Mouse (Mus musculus) Patski (cell line): ENCODE data around the gene Rhbdd3. TPM values are rescaled to one million over a fixed set of nuclear protein-coding genes. Genes with fewer than 3 reads are reported as not detected.

Source experiments
- ATAC-seq: fragments of 100-300 bp; one replicate; pipeline ENCODE4 v1.8.0; 2021
- CTCF ChIA-PET: fragments of 350-600 bp; sonication (Branson Sonifier 250); formaldehyde crosslinking; loops from one replicate; lab custom pipeline; 2022; ENCODE audit warnings: inconsistent platforms; lab: Charles Lee
- POLR2A ChIA-PET: fragments of 350-600 bp; sonication (Branson Sonifier 250); formaldehyde crosslinking; loops from one replicate; lab custom pipeline; 2022; ENCODE audit warnings: antibody characterized with exemption, inconsistent platforms; lab: Charles Lee
- DNase-seq: peaks from one replicate; pipeline ENCODE4 v3.0.0-alpha.2; 2011; ENCODE audit warnings: low read depth, low spot score
- H3K27me3 ChIP-seq: fragments of 371-371 bp; one replicate; pipeline ENCODE4 v1.5.1; 2021
- CTCF ChIP-seq: fragments of 100-300 bp; IDR thresholded peaks from one replicate; pipeline ENCODE4 v1.5.1; 2021
- in situ Hi-C: fragments of 300-500 bp; cut with MboI; formaldehyde crosslinking; loops from 3 replicates; pipeline ENCODE4 v1.11.1; 2018; ENCODE audit warnings: low pct_unique_long_range_greater_than_20kb, mixed read lengths
- polyA plus RNA-seq: library from polyadenylated mRNA; unstranded; gene quantifications from one replicate; pipeline ENCODE4 v1.2.3, GENCODE M21; 2021

Rhbdd3 gene
- polyA plus RNA-seq, 1 experiment from 2014 or later: 35.4 TPM

GRCm38 (mm10) chr11:5095877-5096276 lies 2.8 kb upstream of the Rhbdd3 start:
- no peak for ATAC-seq
- DNase-seq: no peak
- no peaks in the 10 kb centered on the region for H3K27me3 ChIP-seq
- in situ Hi-C loops: no loop called here
- CTCF ChIA-PET: interaction anchor here (2.0 kb wide), 1 partner anchor 9 kb away, joined by 5 read pairs; no protein-coding TSS in a partner anchor
- POLR2A ChIA-PET: no interaction called here
- TF ChIP-seq CTCF: no peak

- no peaks in the 10 kb centered on the region for H3K27me3 ChIP-seq
- CTCF ChIA-PET: interaction anchor here (2.0 kb wide), 1 partner anchor 10 kb away, joined by 5 read pairs; no protein-coding TSS in a partner anchor
- POLR2A ChIA-PET: interaction anchor here (2.6 kb wide), 1 partner anchor 10 kb away, joined by 11 read pairs; no protein-coding TSS in a partner anchor
- TF ChIP-seq CTCF: no peak
- no peak for ATAC-seq
- no peak for DNase-seq
- in situ Hi-C loops: no loop called here
These were observed 2.2 kb upstream of the Rhbdd3 start for GRCm38 (mm10) chr11:5096480-5097020.

DNA sequence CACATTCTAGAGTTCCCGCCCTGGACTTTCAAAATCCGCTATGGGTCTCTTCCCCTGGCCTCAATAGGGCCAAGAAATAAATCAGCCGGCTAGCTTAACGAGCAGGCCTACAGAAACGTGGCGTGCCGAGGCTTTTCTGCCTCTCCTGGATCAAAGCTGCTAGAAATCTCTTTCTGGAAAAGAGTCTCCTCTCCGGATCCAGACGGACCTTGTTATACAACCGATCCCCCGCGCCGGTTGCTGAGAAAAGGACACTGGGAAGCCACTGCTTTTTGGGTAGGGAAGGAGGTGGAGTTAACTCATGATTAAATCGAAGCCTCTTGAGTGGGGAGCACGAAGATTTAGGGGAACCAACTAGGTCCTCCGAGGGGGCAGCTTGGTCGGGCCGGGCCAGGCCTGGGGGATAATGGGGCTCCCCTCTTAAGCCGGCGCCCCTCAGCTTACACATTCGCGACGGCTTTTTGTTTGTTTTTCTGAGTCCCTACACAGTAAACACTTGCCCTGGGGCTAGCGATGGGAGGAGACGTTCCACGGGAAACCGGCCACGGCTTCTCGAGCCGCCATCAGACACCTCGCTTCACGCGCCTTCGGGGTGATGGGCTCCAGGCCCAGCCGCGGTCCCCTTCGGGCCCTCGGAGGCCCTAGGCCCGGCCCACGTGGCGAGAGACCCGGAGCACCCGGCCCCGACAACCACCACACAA lies 541 bp upstream of the Rhbdd3 start:
- H3K27me3 ChIP-seq: no peaks in the 10 kb centered on the region
- DNase-seq (no peak), ATAC-seq (no peak)
- in situ Hi-C loops: no loop called here
- ChIA-PET CTCF (no interaction called here), POLR2A (interaction anchor here (0.7 to 2.6 kb wide), 2 partner anchors 12 to 36 kb away, joined by 3 to 11 read pairs; no protein-coding TSS in a partner anchor)
- TF ChIP-seq CTCF: no peak

- TF ChIP-seq CTCF: no peak
- POLR2A ChIA-PET: interaction anchor here (0.6 to 1.6 kb wide), 5 partner anchors 10 to 376 kb away, joined by 3 to 6 read pairs (median 4); no protein-coding TSS in a partner anchor
- peak; percentile 46 for DNase-seq
- no peaks in the 10 kb centered on the region for H3K27me3 ChIP-seq
- in situ Hi-C loops: no loop called here
- CTCF ChIA-PET: interaction anchor here (1.8 kb wide), 1 partner anchor 11 kb away, joined by 6 read pairs; no protein-coding TSS in a partner anchor
- ATAC-seq: peak; percentile 65
These were observed 954 bp downstream of the Rhbdd3 start for GRCm38 (mm10) chr11:5099576-5100183.

- ChIA-PET POLR2A (interaction anchor here (0.7 to 1.6 kb wide), 5 partner anchors 10 to 375 kb away, joined by 3 to 6 read pairs (median 4); no protein-coding TSS in a partner anchor), CTCF (interaction anchor here (1.5 to 1.8 kb wide), 2 partner anchors 11 to 15 kb away, joined by 6 to 10 read pairs; no protein-coding TSS in a partner anchor)
- no peak for DNase-seq
- H3K27me3 ChIP-seq: no peaks in the 10 kb centered on the region
- in situ Hi-C loops: no loop called here
- ATAC-seq: no peak
- no peak for TF ChIP-seq CTCF
These were observed 1.6 kb downstream of the Rhbdd3 start for GRCm38 (mm10) chr11:5100283-5100682.

- in situ Hi-C loops: no loop called here
- no peak for TF ChIP-seq CTCF
- ChIA-PET CTCF (interaction anchor here (1.5 kb wide), 1 partner anchor 14 kb away, joined by 10 read pairs; no protein-coding TSS in a partner anchor), POLR2A (interaction anchor here (0.5 to 0.7 kb wide), 2 partner anchors 25 to 84 kb away, joined by 3 to 4 read pairs; no protein-coding TSS in a partner anchor)
- DNase-seq: no peak
- no peak for ATAC-seq
- H3K27me3 ChIP-seq: no peaks in the 10 kb centered on the region
These were observed 2.1 kb downstream of the Rhbdd3 start for GRCm38 (mm10) chr11:5100801-5101200.

GRCm38 (mm10) chr11:5101641-5102040 lies 2.9 kb downstream of the Rhbdd3 start:
- CTCF ChIA-PET: interaction anchor here (1.5 kb wide), 1 partner anchor 13 kb away, joined by 10 read pairs; no protein-coding TSS in a partner anchor
- POLR2A ChIA-PET: no interaction called here
- in situ Hi-C loops: no loop called here
- H3K27me3 ChIP-seq: no peaks in the 10 kb centered on the region
- ATAC-seq (no peak), DNase-seq (no peak)
- no peak for TF ChIP-seq CTCF

DNA sequence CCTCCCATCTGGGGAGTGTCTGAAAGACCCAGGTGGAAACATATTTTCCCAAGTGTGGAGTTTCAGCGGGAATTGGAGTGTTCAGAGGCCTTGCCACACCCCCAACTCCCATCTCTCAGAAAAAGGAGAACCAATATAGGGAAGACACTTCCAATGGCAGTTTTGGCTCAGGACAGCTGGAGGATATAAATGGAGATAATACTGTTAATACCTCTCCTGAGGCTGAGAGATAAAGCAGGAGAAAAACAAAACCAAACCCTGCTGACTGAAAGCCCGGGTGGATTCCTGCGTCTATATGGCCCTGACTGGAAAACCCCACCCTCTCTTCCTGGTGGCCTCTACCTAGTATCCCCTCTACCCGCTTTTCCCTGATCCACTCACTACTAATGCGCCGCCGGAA lies 3.7 kb downstream of the Rhbdd3 start:
- in situ Hi-C loops: no loop called here
- POLR2A ChIA-PET: no interaction called here
- no peak for TF ChIP-seq CTCF

DNA sequence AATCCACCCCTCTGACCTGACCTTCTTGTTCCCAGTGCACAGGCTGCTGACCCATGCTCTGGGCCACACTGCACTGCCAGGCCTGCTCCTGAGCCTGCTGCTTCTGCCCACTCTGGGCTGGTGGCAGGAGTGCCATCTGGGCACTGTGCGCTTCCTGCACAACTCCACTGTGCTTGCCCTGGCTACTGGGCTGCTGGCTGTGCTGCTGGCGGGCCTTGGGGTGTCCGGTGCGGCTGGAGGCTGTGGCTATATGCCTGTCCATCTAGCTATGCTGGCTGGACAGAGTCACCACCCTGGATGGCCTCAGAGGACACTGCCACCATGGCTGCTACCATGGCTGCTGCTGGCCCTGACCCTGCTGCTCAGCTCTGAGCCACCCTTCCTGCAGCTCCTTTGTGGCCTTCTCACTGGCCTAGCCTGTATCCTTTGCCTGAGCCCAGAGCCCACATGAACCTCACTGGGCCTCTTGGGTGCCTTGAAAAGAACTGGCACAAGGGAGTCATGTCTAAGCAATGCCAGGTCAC lies 5.3 kb downstream of the Rhbdd3 start:
- in situ Hi-C loops: no loop called here
- ATAC-seq (no peak), DNase-seq (no peak)
- no peak for TF ChIP-seq CTCF
- ChIA-PET CTCF (no interaction called here), POLR2A (no interaction called here)
- no peaks in the 10 kb centered on the region for H3K27me3 ChIP-seq

More for the DNA sequence above, 3.7 kb downstream of the Rhbdd3 start:
- no peaks in the 10 kb centered on the region for H3K27me3 ChIP-seq
- CTCF ChIA-PET: no interaction called here
- ATAC-seq (no peak), DNase-seq (no peak)

GRCm38 (mm10) chr11:5109441-5109840 lies 10.7 kb downstream of the Rhbdd3 start:
- no peak for TF ChIP-seq CTCF
- ATAC-seq: no peak
- ChIA-PET POLR2A (interaction anchor here (0.7 to 1.3 kb wide), 2 partner anchors 10 to 15 kb away, joined by 3 to 4 read pairs; no protein-coding TSS in a partner anchor), CTCF (no interaction called here)
- DNase-seq: no peak
- in situ Hi-C loops: no loop called here
- no peaks in the 10 kb centered on the region for H3K27me3 ChIP-seq
